Mouse (Mus musculus): ENCODE data around the gene Pdcl3.
"Not testable (repeated sequence)": the region's sequence is repeated elsewhere in the genome, so short reads cannot be mapped to it uniquely, and the experiment has no call there.

Gene Pdcl3

GRCm38 (mm10) chr1:39025142-39025541 lies 39.7 kb downstream of the Pdcl3 start:
- no peak for DNase-seq (ENCODE audit: low spot score)

- no peak for DNase-seq (ENCODE audit: low spot score)
Observed at GRCm38 (mm10) chr1:39025840-39026239, 40.4 kb downstream of the Pdcl3 start.

- DNase-seq (ENCODE audit: low spot score) = no peak
Observed at GRCm38 (mm10) chr1:39029176-39029575, 43.8 kb downstream of the Pdcl3 start.

- no peak for DNase-seq (ENCODE audit: low spot score)
Observed at GRCm38 (mm10) chr1:39030108-39030507, 44.7 kb downstream of the Pdcl3 start.

- DNase-seq (ENCODE audit: low spot score) = no peak
Observed at GRCm38 (mm10) chr1:39035817-39036216, 50.4 kb downstream of the Pdcl3 start.

- DNase-seq (ENCODE audit: low spot score) = no peak
Observed at GRCm38 (mm10) chr1:39042188-39042587, 56.8 kb downstream of the Pdcl3 start.

- DNase-seq (ENCODE audit: low spot score) = not testable (repeated sequence)
Observed at GRCm38 (mm10) chr1:39044442-39044841, 59.0 kb downstream of the Pdcl3 start.

- no peak for DNase-seq (ENCODE audit: low spot score)
Observed at GRCm38 (mm10) chr1:39046689-39047088, 61.3 kb downstream of the Pdcl3 start.
